Mouse (Mus musculus): ENCODE data around the gene C2cd4d.

GRCm38 (mm10) chr3:94348146-94348545 lies 14.1 kb upstream of the C2cd4d start:
- TF ChIP-seq CTCF (IDR thresholded peaks at IDR 0.05; ENCODE audit: insufficient read depth, low read depth, low read length) (no peak), POLR2A (IDR thresholded peaks at IDR 0.05; ENCODE audit: insufficient read depth, low read depth, low read length) (no peak)

Measured in olfactory bulb, adult 2 months (tissue).